Mouse (Mus musculus) midbrain, embryonic 12.5 days (tissue): ENCODE results near the gene Wbp1l. TPM values are rescaled to one million over a fixed set of nuclear protein-coding genes. Genes with fewer than 3 reads are reported as not detected.

Experiments
- ATAC-seq: fragments of 200-750 bp; cut with Nextera tagmentation; 2 replicates; pipeline ENCODE4 v1.8.0; 2017; ENCODE audit warnings: low read depth, moderate TSS enrichment, moderate library complexity; ENCODE audit not compliant: low FRiP score
- H3K27ac ChIP-seq: fragments of 300-500 bp; sonication (generic); replicated peaks from 2 replicates; pipeline ENCODE4 v1.5.1; 2016; ENCODE audit warnings: mild to moderate bottlenecking
- H3K27me3 ChIP-seq: fragments of 300-500 bp; sonication (generic); 2 replicates; pipeline ENCODE4 v1.6.1; 2016; ENCODE audit warnings: mild to moderate bottlenecking
- H3K36me3 ChIP-seq: fragments of 300-500 bp; sonication (generic); 2 replicates; pipeline ENCODE4 v1.6.1; 2016
- H3K4me1 ChIP-seq: fragments of 300-500 bp; sonication (generic); 2 replicates; pipeline ENCODE4 v1.6.1; 2016
- H3K4me2 ChIP-seq: fragments of 300-500 bp; sonication (generic); replicated peaks from 2 replicates; pipeline ENCODE4 v1.6.1; 2016; ENCODE audit warnings: mild to moderate bottlenecking, moderate library complexity
- H3K4me3 ChIP-seq: fragments of 300-500 bp; sonication (generic); 2 replicates; pipeline ENCODE4 v1.5.1; 2016; ENCODE audit warnings: mild to moderate bottlenecking
- H3K9ac ChIP-seq: fragments of 300-500 bp; sonication (generic); replicated peaks from 2 replicates; pipeline ENCODE4 v1.6.1; 2016; ENCODE audit warnings: mild to moderate bottlenecking, moderate library complexity
- H3K9me3 ChIP-seq: fragments of 300-500 bp; sonication (generic); 2 replicates; pipeline ENCODE4 v1.6.1; 2016; ENCODE audit warnings: mild to moderate bottlenecking
- WGBS: fragments of 180-500 bp; shearing (Covaris S2); methylation state at CpG from one replicate; pipeline ENCODE4 v1.1.7; 2016; 5-methylcytosine and 5-hydroxymethylcytosine counted together
- polyA plus RNA-seq: library from polyadenylated mRNA; unstranded; fragments of >200 nt; fragmentation: Nextera tagmentation; extraction: Ambion mirVana; gene quantifications from 2 replicates; pipeline ENCODE4 v1.2.1, GENCODE M21; 2016

Wbp1l gene
- polyA plus RNA-seq, 1 experiment from 2014 or later: 51.5 TPM

- peak; percentile 53 for ATAC-seq
- Histone ChIP-seq H3K4me1 (peaks cover 28% of the 10 kb centered on the region), H3K27me3 (no peaks in the 10 kb centered on the region), H3K36me3 (0 out of 2 replicates have a peak, but pooled peaks cover 2% of the 10 kb centered on the region), H3K9me3 (no peaks in the 10 kb centered on the region), H3K4me3 (peak overlapping the region; percentile 82), H3K9ac (peak overlapping the region; percentile 86), H3K4me2 (peak overlapping the region; percentile 82), H3K27ac (peak overlapping the region; percentile 81)
- under 1% methylated on average over 17 of the region's 17 CpGs for WGBS
These were observed 26.3 kb upstream of the Wbp1l start for GRCm38 (mm10) chr19:46572548-46572947.

GRCm38 (mm10) chr19:46572951-46573937 lies 25.6 kb upstream of the Wbp1l start, which contains the start of the genes Arl3 and Sfxn2:
Arl3 (minus strand) TSS chr19:46573198.
Sfxn2 (plus strand) TSS chr19:46573365.
- peak within 1 kb of the TSS; percentile 81 for H3K27ac ChIP-seq
- H3K36me3 ChIP-seq: no peaks in the 10 kb centered on the region
- H3K9ac ChIP-seq: peak within 1 kb of the TSS; percentile 86
- no peaks in the 10 kb centered on the region for H3K9me3 ChIP-seq
- peak; percentile 95 for ATAC-seq
- peaks cover 28% of the 10 kb centered on the region for H3K4me1 ChIP-seq
- WGBS: under 1% methylated on average over 53 of the region's 67 CpGs
- peak within 1 kb of the TSS; percentile 82 for H3K4me2 ChIP-seq
- H3K4me3 ChIP-seq: peak within 1 kb of the TSS; percentile 82
- no peaks in the 10 kb centered on the region for H3K27me3 ChIP-seq

- peak overlapping the region; percentile 82 for H3K4me2 ChIP-seq
- no peak for ATAC-seq
- H3K27ac ChIP-seq: no peak overlapping the region
- H3K27me3 ChIP-seq: no peaks in the 10 kb centered on the region
- H3K9ac ChIP-seq: peak overlapping the region; percentile 69
- WGBS: 52% methylated on average over 6 of the region's 6 CpGs
- H3K9me3 ChIP-seq: no peaks in the 10 kb centered on the region
- peaks cover 28% of the 10 kb centered on the region for H3K4me1 ChIP-seq
- no peaks in the 10 kb centered on the region for H3K36me3 ChIP-seq
- H3K4me3 ChIP-seq: peak overlapping the region; percentile 82
These were observed 24.9 kb upstream of the Wbp1l start for GRCm38 (mm10) chr19:46573990-46574389.

- no peak overlapping the region for H3K4me2 ChIP-seq
- no peaks in the 10 kb centered on the region for H3K9me3 ChIP-seq
- H3K36me3 ChIP-seq: no peaks in the 10 kb centered on the region
- no peak overlapping the region for H3K4me3 ChIP-seq
- peaks cover 28% of the 10 kb centered on the region for H3K4me1 ChIP-seq
- no peak overlapping the region for H3K9ac ChIP-seq
- no peak overlapping the region for H3K27ac ChIP-seq
- WGBS: 84% methylated on average over 4 of the region's 4 CpGs
- no peaks in the 10 kb centered on the region for H3K27me3 ChIP-seq
- ATAC-seq: no peak
These were observed 23.7 kb upstream of the Wbp1l start for GRCm38 (mm10) chr19:46575196-46575595.

GRCm38 (mm10) chr19:46587823-46588508 lies 10.9 kb upstream of the Wbp1l start:
- Histone ChIP-seq H3K27me3 (no peaks in the 10 kb centered on the region), H3K4me2 (no peak overlapping the region), H3K4me3 (no peak overlapping the region), H3K27ac (no peak overlapping the region), H3K36me3 (peaks cover 25% of the 10 kb centered on the region), H3K4me1 (no peaks in the 10 kb centered on the region), H3K9ac (no peak overlapping the region), H3K9me3 (no peaks in the 10 kb centered on the region)
- ATAC-seq: peak; percentile 65
- whole genome bisulfite sequencing: 59% methylated on average over 13 of the region's 13 CpGs

GRCm38 (mm10) chr19:46591575-46591974 lies 7.3 kb upstream of the Wbp1l start:
- 87% methylated on average over 6 of the region's 6 CpGs for WGBS
- H3K9me3 ChIP-seq: no peaks in the 10 kb centered on the region
- no peak overlapping the region for H3K27ac ChIP-seq
- no peaks in the 10 kb centered on the region for H3K4me1 ChIP-seq
- H3K36me3 ChIP-seq: peaks cover 31% of the 10 kb centered on the region; the same call in 1 of the 2 replicates
- H3K27me3 ChIP-seq: no peaks in the 10 kb centered on the region
- H3K4me3 ChIP-seq: no peak overlapping the region
- no peak overlapping the region for H3K9ac ChIP-seq
- no peak overlapping the region for H3K4me2 ChIP-seq
- no peak for ATAC-seq

- Histone ChIP-seq H3K4me3 (no peak overlapping the region), H3K4me2 (no peak overlapping the region), H3K4me1 (no peaks in the 10 kb centered on the region), H3K9ac (no peak overlapping the region), H3K9me3 (no peaks in the 10 kb centered on the region), H3K27me3 (no peaks in the 10 kb centered on the region), H3K27ac (no peak overlapping the region), H3K36me3 (peaks cover 31% of the 10 kb centered on the region; the same call in 1 of the 2 replicates)
- ATAC-seq: no peak
- 88% methylated on average over 9 of the region's 9 CpGs for WGBS
These were observed 6.0 kb upstream of the Wbp1l start for GRCm38 (mm10) chr19:46592751-46593439.

- no peaks in the 10 kb centered on the region for H3K9me3 ChIP-seq
- peak overlapping the region; percentile 75; the same call in 1 of the 2 replicates for H3K4me3 ChIP-seq
- no peak overlapping the region for H3K27ac ChIP-seq
- no peak overlapping the region for H3K9ac ChIP-seq
- ATAC-seq: no peak
- H3K36me3 ChIP-seq: 0 out of 2 replicates have a peak, but pooled peaks cover 13% of the 10 kb centered on the region
- WGBS: 85% methylated on average over 4 of the region's 4 CpGs
- H3K4me2 ChIP-seq: peak overlapping the region; percentile 95
- no peaks in the 10 kb centered on the region for H3K27me3 ChIP-seq
- H3K4me1 ChIP-seq: peaks cover 13% of the 10 kb centered on the region
These were observed 697 bp upstream of the Wbp1l start for GRCm38 (mm10) chr19:46598187-46598586.

GRCm38 (mm10) chr19:46599375-46600256 lies 732 bp downstream of the Wbp1l start:
- Histone ChIP-seq H3K9me3 (no peaks in the 10 kb centered on the region), H3K9ac (peak overlapping the region; percentile 63), H3K4me2 (peak overlapping the region; percentile 95), H3K36me3 (0 out of 2 replicates have a peak, but pooled peaks cover 7% of the 10 kb centered on the region), H3K4me3 (peak overlapping the region; percentile 75), H3K27ac (no peak overlapping the region; the same call in 1 of the 2 replicates), H3K4me1 (peaks cover 13% of the 10 kb centered on the region), H3K27me3 (no peaks in the 10 kb centered on the region)
- WGBS: 21% methylated on average over 22 of the region's 22 CpGs
- no peak; the same call in 1 of the 2 replicates for ATAC-seq

- H3K9me3 ChIP-seq: no peaks in the 10 kb centered on the region
- ATAC-seq: no peak
- 86% methylated on average over 4 of the region's 4 CpGs for WGBS
- no peak overlapping the region for H3K27ac ChIP-seq
- no peak overlapping the region; the same call in 1 of the 2 replicates for H3K4me3 ChIP-seq
- peaks cover 13% of the 10 kb centered on the region for H3K4me1 ChIP-seq
- H3K4me2 ChIP-seq: peak overlapping the region; percentile 95; the same call in 1 of the 2 replicates
- no peaks in the 10 kb centered on the region for H3K27me3 ChIP-seq
- 0 out of 2 replicates have a peak, but pooled peaks cover 2% of the 10 kb centered on the region for H3K36me3 ChIP-seq
- H3K9ac ChIP-seq: no peak overlapping the region
These were observed 1.5 kb downstream of the Wbp1l start for GRCm38 (mm10) chr19:46600371-46600770.
